Mouse (Mus musculus): ENCODE data around the gene Esrrg.

Gene Esrrg

GRCm38 (mm10) chr1:188068833-188069232 is 460.2 kb downstream of the Esrrg start:
- peak; percentile 52 for DNase-seq (ENCODE audit: extremely low read depth, low read depth)

GRCm38 (mm10) chr1:188069849-188070248 is 461.3 kb downstream of the Esrrg start:
- peak; percentile 34 for DNase-seq (ENCODE audit: extremely low read depth, low read depth)

- DNase-seq (ENCODE audit: extremely low read depth, low read depth) = no peak
Measured at GRCm38 (mm10) chr1:188077561-188078195, 469.1 kb downstream of the Esrrg start.

- DNase-seq (ENCODE audit: extremely low read depth, low read depth) = no peak
Measured at GRCm38 (mm10) chr1:188080261-188080875, 471.8 kb downstream of the Esrrg start.

- no peak for DNase-seq (ENCODE audit: extremely low read depth, low read depth)
Measured at GRCm38 (mm10) chr1:188082665-188083640, 474.4 kb downstream of the Esrrg start.

GRCm38 (mm10) chr1:188085116-188085879 is 476.7 kb downstream of the Esrrg start:
- DNase-seq (ENCODE audit: extremely low read depth, low read depth) = no peak

- DNase-seq (ENCODE audit: extremely low read depth, low read depth) = no peak
Measured at GRCm38 (mm10) chr1:188093724-188094123, 485.1 kb downstream of the Esrrg start.

- DNase-seq (ENCODE audit: extremely low read depth, low read depth) = no peak
Measured at GRCm38 (mm10) chr1:188101832-188102231, 493.2 kb downstream of the Esrrg start.

- DNase-seq (ENCODE audit: extremely low read depth, low read depth) = no peak
Measured at GRCm38 (mm10) chr1:188103179-188103578, 494.6 kb downstream of the Esrrg start.

GRCm38 (mm10) chr1:188105516-188105915 is 496.9 kb downstream of the Esrrg start:
- no peak for DNase-seq (ENCODE audit: extremely low read depth, low read depth)

- DNase-seq (ENCODE audit: extremely low read depth, low read depth) = peak; percentile 28
Measured at GRCm38 (mm10) chr1:188107946-188108345, 499.4 kb downstream of the Esrrg start.

GRCm38 (mm10) chr1:188111552-188111951 is 503.0 kb downstream of the Esrrg start:
- DNase-seq (ENCODE audit: extremely low read depth, low read depth) = no peak

- DNase-seq (ENCODE audit: extremely low read depth, low read depth) = no peak
Measured at GRCm38 (mm10) chr1:188113240-188113639, 504.6 kb downstream of the Esrrg start.

GRCm38 (mm10) chr1:188118125-188118524 is 509.5 kb downstream of the Esrrg start:
- no peak for DNase-seq (ENCODE audit: extremely low read depth, low read depth)

GRCm38 (mm10) chr1:188119806-188120205 is 511.2 kb downstream of the Esrrg start:
- DNase-seq (ENCODE audit: extremely low read depth, low read depth) = no peak

GRCm38 (mm10) chr1:188125521-188126021 is 517.0 kb downstream of the Esrrg start:
- DNase-seq (ENCODE audit: extremely low read depth, low read depth) = no peak

GRCm38 (mm10) chr1:188136126-188136525 is 527.5 kb downstream of the Esrrg start:
- no peak for DNase-seq (ENCODE audit: extremely low read depth, low read depth)

- DNase-seq (ENCODE audit: extremely low read depth, low read depth) = no peak
Measured at GRCm38 (mm10) chr1:188139473-188139872, 530.9 kb downstream of the Esrrg start.

- DNase-seq (ENCODE audit: extremely low read depth, low read depth) = no peak
Measured at GRCm38 (mm10) chr1:188140221-188140620, 531.6 kb downstream of the Esrrg start.

GRCm38 (mm10) chr1:188147381-188148156 is 539.0 kb downstream of the Esrrg start:
- DNase-seq (ENCODE audit: extremely low read depth, low read depth) = peak; percentile 60
